Mouse (Mus musculus) CD4-positive, CD25-positive, alpha-beta regulatory T cell, adult 4 months (primary cell): ENCODE measurements around the gene Gm13043. TPM values are rescaled to one million over a fixed set of nuclear protein-coding genes. Genes with fewer than 3 reads are reported as not detected.
"Not testable (repeated sequence)": the region's sequence is repeated elsewhere in the genome, so short reads cannot be mapped to it uniquely, and the experiment has no call there.

Experiments
- ATAC-seq: one replicate; pipeline ENCODE4 v1.8.0; 2017
- polyA plus RNA-seq, 2 experiments: library from polyadenylated mRNA; unstranded; fragments of 100-300 nt; shearing (Covaris generic); gene quantifications; one replicate each; pipeline ENCODE4 v1.2.1; 2017

The Gm13043 gene
- polyA plus RNA-seq: not detected

DNA sequence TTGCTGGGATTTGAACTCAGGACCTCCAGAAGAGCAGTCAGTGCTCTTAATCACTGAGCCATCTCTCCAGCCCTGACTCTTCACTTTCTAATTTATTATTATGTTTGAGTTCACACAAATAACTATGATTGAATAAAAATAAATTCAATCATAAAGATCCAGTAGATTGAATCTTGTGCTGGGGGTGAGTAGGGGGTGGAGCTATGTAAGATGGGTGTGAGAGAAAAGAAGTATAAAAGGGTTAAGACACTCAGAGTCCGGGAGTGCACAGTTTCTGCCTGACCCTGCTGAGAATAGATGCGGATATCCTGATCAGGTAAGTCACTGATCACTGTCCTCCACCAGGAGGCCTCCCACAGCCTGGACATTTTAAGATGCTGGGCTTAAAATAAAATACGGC, at the start of gene Gm13043:
Gene Gm13043, plus strand, starts transcription at position 301 of the 400 bp plus-strand sequence.
- ATAC-seq: no peak

DNA sequence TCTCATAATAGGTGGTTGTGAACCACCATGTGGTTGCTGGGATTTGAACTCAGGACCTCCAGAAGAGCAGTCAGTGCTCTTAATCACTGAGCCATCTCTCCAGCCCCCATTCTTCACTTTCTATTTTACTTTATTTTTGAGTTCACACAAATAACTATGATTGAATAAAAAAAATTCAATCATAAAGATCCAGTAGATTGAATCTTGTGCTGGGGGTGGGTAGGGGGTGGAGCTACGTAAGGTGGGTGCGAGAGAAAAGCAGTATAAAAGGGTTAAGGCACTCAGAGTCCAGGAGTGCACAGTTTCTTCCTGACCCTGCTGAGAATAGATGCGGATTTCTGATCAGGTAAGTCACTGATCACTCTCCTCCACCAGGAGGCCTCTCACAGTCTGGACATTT, 24.5 kb downstream of the Gm13043 start, which contains the start of gene Gm13040:
Gene Gm13040, plus strand, starts transcription at position 301 of the 400 bp plus-strand sequence.
- not testable (repeated sequence) for ATAC-seq

DNA sequence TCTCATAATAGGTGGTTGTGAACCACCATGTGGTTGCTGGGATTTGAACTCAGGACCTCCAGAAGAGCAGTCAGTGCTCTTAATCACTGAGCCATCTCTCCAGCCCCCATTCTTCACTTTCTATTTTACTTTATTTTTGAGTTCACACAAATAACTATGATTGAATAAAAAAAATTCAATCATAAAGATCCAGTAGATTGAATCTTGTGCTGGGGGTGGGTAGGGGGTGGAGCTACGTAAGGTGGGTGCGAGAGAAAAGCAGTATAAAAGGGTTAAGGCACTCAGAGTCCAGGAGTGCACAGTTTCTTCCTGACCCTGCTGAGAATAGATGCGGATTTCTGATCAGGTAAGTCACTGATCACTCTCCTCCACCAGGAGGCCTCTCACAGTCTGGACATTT, 40.3 kb downstream of the Gm13043 start, which contains the start of the genes BC080695 and Gm13057:
Gene BC080695, plus strand, starts transcription at position 301 of the 400 bp plus-strand sequence.
Gene Gm13057, plus strand, starts transcription at position 310 of the 400 bp plus-strand sequence.
- not testable (repeated sequence) for ATAC-seq

Other genes starting within 250 kb of the Gm13043 start
- not detected for gene Pdpn, start 211.8 kb upstream of the Gm13043 start, polyA plus RNA-seq
- not detected for gene Lrrc38, start 161.6 kb upstream of the Gm13043 start, polyA plus RNA-seq
- gene Pramel1, start 116.9 kb upstream of the Gm13043 start, polyA plus RNA-seq: not detected
- 10 to 100 TPM; 39.9 to 71.9 TPM for gene Pramef8, start 98.9 kb upstream of the Gm13043 start, polyA plus RNA-seq
- gene Oog4, start 61.0 kb upstream of the Gm13043 start, polyA plus RNA-seq: not detected
- not detected for gene Gm13040, start 24.6 kb downstream of the Gm13043 start, polyA plus RNA-seq
- not detected for gene BC080695, start 40.4 kb downstream of the Gm13043 start, polyA plus RNA-seq
- not detected for gene Gm13057, start 40.4 kb downstream of the Gm13043 start, polyA plus RNA-seq
- not detected for gene Gm13083, start 103.7 kb downstream of the Gm13043 start, polyA plus RNA-seq
- not detected for gene Gm13088, start 145.9 kb downstream of the Gm13043 start, polyA plus RNA-seq
- gene Gm13089, start 191.4 kb downstream of the Gm13043 start, polyA plus RNA-seq: not detected
- gene Gm13078, start 208.1 kb downstream of the Gm13043 start, polyA plus RNA-seq: not detected